Mouse (Mus musculus) ES-E14 (cell line): ENCODE data around the gene Rictor.

Experiments
- CHD2 ChIP-seq: IDR thresholded peaks from 2 replicates; pipeline ENCODE4 v1.6.1; 2014; ENCODE audit warnings: mild to moderate bottlenecking, low read depth, low read length, inconsistent platforms
- MAFK ChIP-seq: IDR thresholded peaks from 2 replicates; pipeline ENCODE4 v1.6.1; 2014; ENCODE audit warnings: mild to moderate bottlenecking, low read depth, low read length, inconsistent platforms; ENCODE audit not compliant: insufficient read depth

- no peak for TF ChIP-seq CHD2
- TF ChIP-seq MAFK = no peak
These were observed 84.7 kb downstream of the Rictor start for GRCm38 (mm10) chr15:6792846-6793245.
